Mouse (Mus musculus) lung, embryonic 15.5 days (tissue): Measurements from ENCODE around the gene Prok2. TPM values are rescaled to one million over a fixed set of nuclear protein-coding genes. Genes with fewer than 3 reads are reported as not detected.

ENCODE experiments used
- ATAC-seq: fragments of 200-750 bp; cut with Nextera tagmentation; 2 replicates; pipeline ENCODE4 v1.8.0; 2017; ENCODE audit warnings: moderate number of reproducible peaks, borderline replicate concordance; ENCODE audit not compliant: low FRiP score, low TSS enrichment; ENCODE audit errors: extremely low read depth
- H3K27ac ChIP-seq: fragments of 300-500 bp; sonication (generic); 2 replicates; pipeline ENCODE4 v1.5.1; 2015; ENCODE audit warnings: moderate library complexity, mild to moderate bottlenecking, inconsistent platforms
- H3K27me3 ChIP-seq: fragments of 300-500 bp; sonication (generic); 2 replicates; pipeline ENCODE4 v1.6.1; 2015; ENCODE audit warnings: inconsistent platforms
- H3K36me3 ChIP-seq: fragments of 300-500 bp; sonication (generic); 2 replicates; pipeline ENCODE4 v1.6.1; 2015; ENCODE audit warnings: inconsistent platforms
- H3K4me1 ChIP-seq: fragments of 300-500 bp; sonication (generic); 2 replicates; pipeline ENCODE4 v1.6.1; 2015; ENCODE audit warnings: inconsistent platforms
- H3K4me2 ChIP-seq: fragments of 300-500 bp; sonication (generic); 2 replicates; pipeline ENCODE4 v1.6.1; 2015; ENCODE audit warnings: inconsistent platforms, mild to moderate bottlenecking, moderate library complexity
- H3K4me3 ChIP-seq: fragments of 300-500 bp; sonication (generic); 2 replicates; pipeline ENCODE4 v1.5.1; 2015; ENCODE audit warnings: mild to moderate bottlenecking, inconsistent platforms
- H3K9ac ChIP-seq: fragments of 300-500 bp; sonication (generic); 2 replicates; pipeline ENCODE4 v1.6.1; 2015; ENCODE audit warnings: inconsistent platforms
- H3K9me3 ChIP-seq: fragments of 300-500 bp; sonication (generic); 2 replicates; pipeline ENCODE4 v1.6.1; 2016; ENCODE audit warnings: inconsistent platforms
- WGBS: fragments of 180-500 bp; shearing (Covaris S2); methylation state at CpG from one replicate; pipeline ENCODE4 v1.1.7; 2015; 5-methylcytosine and 5-hydroxymethylcytosine counted together
- polyA plus RNA-seq: library from polyadenylated mRNA; unstranded; fragments of >200 nt; fragmentation: Nextera tagmentation; extraction: Ambion mirVana; gene quantifications from 2 replicates; pipeline ENCODE4 v1.2.1, GENCODE M21; 2015

Prok2 gene
- polyA plus RNA-seq, 1 experiment from 2014 or later: 0.14 TPM

DNA sequence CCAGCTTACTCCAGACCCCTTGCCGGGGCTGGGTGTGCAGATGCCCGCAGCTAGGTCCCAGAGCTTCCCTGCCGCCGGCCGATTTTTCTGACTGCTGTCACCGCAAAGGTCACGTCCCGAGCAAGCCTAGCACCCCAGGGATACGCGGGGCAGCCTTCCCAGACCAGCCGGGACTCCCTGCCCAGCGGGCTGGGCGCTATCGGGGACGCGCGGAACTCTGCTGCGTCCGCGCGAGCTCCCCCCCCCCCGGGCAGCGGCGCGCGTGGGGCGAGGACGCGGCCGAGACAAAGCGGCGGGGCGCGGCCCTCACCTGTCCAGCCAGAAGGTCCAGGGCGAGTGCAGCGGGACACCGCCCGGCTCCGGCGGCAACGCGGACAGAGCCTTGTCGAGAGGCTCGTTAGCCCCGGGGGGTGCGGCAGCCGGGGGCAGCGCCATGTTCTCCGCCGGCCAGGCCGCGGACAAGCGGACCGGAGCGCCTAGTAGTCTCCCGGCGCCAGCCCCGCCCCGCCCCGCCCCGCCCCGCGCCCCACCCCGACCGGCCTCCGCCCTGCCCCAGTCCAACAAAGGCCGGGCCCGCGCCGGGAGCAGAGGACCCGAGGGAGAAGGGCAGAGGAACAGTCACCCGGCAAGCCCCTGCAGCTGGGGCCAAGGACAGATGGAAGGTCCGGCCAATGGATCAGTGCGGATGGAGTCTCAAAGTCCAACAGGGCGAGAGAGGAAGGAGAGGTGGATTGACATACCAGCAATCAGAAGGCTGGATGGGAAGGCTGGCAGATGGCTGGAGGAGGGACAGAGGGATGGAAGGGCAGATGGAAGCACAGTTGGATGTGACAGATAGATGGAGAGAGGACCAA, 59.6 kb downstream of the Prok2 start, which contains the start of the genes Eif4e3 and Gm20696:
Eif4e3 (minus strand) TSS at position 454 of the 854 bp plus-strand sequence.
Gm20696 (minus strand) TSS at position 480 of the 854 bp plus-strand sequence.
- H3K27ac ChIP-seq: peak within 1 kb of the TSS; percentile 77
- no peaks in the 10 kb centered on the region for H3K27me3 ChIP-seq
- peak within 1 kb of the TSS; percentile 87 for H3K4me2 ChIP-seq
- H3K4me1 ChIP-seq: peaks cover 17% of the 10 kb centered on the region
- no peaks in the 10 kb centered on the region for H3K9me3 ChIP-seq
- peak within 1 kb of the TSS; percentile 75 for H3K9ac ChIP-seq
- ATAC-seq: peak; percentile 89
- WGBS: under 1% methylated on average over 64 of the region's 75 CpGs
- H3K36me3 ChIP-seq: no peaks in the 10 kb centered on the region
- peak within 1 kb of the TSS; percentile 83 for H3K4me3 ChIP-seq

DNA sequence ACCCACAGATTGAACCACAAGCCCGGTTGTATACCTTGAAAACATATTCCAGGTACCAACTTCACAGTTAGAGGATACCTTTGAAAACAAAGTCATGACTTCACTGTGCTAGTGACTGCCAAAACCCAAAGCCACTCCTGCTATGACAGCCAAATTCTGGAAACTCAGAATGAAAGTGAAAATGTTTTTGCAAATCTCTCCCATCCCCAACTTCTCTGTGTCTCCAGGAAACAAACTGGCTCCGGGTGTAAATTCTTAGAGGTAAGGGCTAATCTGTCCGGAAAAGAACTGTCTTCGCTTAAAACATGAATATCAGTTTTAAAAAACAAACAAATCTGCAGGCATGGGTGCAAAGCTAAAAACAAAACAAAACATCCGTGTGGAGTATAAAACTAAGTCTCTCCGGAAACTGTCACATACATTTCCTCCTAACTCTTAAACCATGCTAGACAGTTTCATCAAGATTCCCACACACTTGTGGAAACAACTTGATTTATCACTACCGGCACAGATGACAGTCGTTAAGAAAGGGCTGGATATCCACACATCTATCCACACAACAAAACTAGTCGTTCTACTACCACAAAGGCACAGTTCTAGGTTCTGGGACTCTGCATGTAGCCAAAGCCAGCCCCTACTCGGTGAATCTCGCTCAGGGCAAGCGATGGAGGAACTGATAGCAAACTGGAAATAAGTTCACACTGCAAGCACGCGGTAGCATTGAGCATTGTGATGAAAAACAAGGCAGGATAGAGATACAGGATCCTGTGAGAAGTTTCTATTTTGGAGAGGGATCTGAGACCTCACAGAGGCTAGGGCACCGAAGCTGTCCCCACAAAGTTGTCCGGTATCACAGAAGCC, 60.5 kb downstream of the Prok2 start:
- Histone ChIP-seq H3K36me3 (no peaks in the 10 kb centered on the region), H3K4me2 (peak overlapping the region; percentile 87), H3K27me3 (no peaks in the 10 kb centered on the region), H3K9ac (peak overlapping the region; percentile 75), H3K27ac (peak overlapping the region; percentile 77), H3K4me1 (peaks cover 25% of the 10 kb centered on the region), H3K9me3 (no peaks in the 10 kb centered on the region), H3K4me3 (peak overlapping the region; percentile 83)
- ATAC-seq: no peak
- WGBS: 15% methylated on average over 16 of the region's 16 CpGs

DNA sequence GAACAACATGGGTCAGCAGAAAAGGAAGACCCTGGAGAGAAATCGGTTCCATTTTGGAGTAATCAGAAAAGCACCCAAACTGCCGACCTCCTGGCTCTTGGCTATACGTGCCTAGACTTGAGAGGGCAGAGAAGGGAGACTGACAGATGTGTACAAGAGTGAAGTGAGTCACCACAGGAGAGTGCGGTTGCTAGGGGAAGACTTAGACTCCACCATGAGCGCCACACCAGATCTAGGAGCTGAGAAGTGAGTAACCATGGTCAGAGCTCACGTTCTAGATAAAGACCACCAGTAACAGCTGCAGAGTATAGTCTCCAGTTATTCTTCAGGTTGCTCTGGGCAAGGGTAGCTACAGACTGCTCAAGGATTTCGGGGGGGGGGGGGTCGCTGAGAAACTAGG, 63.0 kb downstream of the Prok2 start:
- Histone ChIP-seq H3K36me3 (no peaks in the 10 kb centered on the region), H3K4me3 (no peak overlapping the region), H3K9ac (no peak overlapping the region), H3K9me3 (no peaks in the 10 kb centered on the region), H3K27ac (no peak overlapping the region), H3K27me3 (no peaks in the 10 kb centered on the region), H3K4me2 (no peak overlapping the region), H3K4me1 (peaks cover 31% of the 10 kb centered on the region)
- ATAC-seq: no peak
- WGBS: 77% methylated on average over 8 of the region's 8 CpGs

Other genes starting within 250 kb of the Prok2 start
- 95.4 and 109 TPM in 2 replicates for gene Foxp1, start 203.7 kb downstream of the Prok2 start, polyA plus RNA-seq
- gene Eif4e3, start 59.6 kb downstream of the Prok2 start, polyA plus RNA-seq: 26.6 and 27.6 TPM in 2 replicates
- 3.5 and 3.8 TPM in 2 replicates for gene Gm20696, start 59.6 kb downstream of the Prok2 start, polyA plus RNA-seq
- 4.3 and 4.5 TPM in 2 replicates for gene Gpr27, start 33.7 kb downstream of the Prok2 start, polyA plus RNA-seq